Mouse (Mus musculus) kidney, postnatal 0 days (tissue): Measurements from ENCODE around the gene H6pd. TPM values are rescaled to one million over a fixed set of nuclear protein-coding genes. Genes with fewer than 3 reads are reported as not detected.

Source experiments
- ATAC-seq: fragments of 200-750 bp; cut with Nextera tagmentation; replicated peaks from 2 replicates; pipeline ENCODE4 v1.8.0; 2017; ENCODE audit warnings: low read depth, moderate number of reproducible peaks, moderate TSS enrichment, moderate library complexity; ENCODE audit not compliant: low FRiP score
- DNase-seq: peaks from one replicate; pipeline ENCODE4 v3.0.0-alpha.2; 2016; ENCODE audit warnings: low spot score
- H3K27ac ChIP-seq: fragments of 300-500 bp; sonication (generic); 2 replicates; pipeline ENCODE4 v1.5.1; 2014; ENCODE audit warnings: mild to moderate bottlenecking
- H3K27me3 ChIP-seq: fragments of 300-500 bp; sonication (generic); 2 replicates; pipeline ENCODE4 v1.6.1; 2014; ENCODE audit warnings: low read length, mixed read lengths; ENCODE audit not compliant: insufficient read depth
- H3K36me3 ChIP-seq: fragments of 300-500 bp; sonication (generic); 2 replicates; pipeline ENCODE4 v1.6.1; 2014; ENCODE audit warnings: low read length, mixed read lengths; ENCODE audit not compliant: insufficient read depth
- H3K4me1 ChIP-seq: fragments of 300-500 bp; sonication (generic); replicated peaks from 2 replicates; pipeline ENCODE4 v1.6.1; 2014; ENCODE audit warnings: antibody characterized with exemption, low read length, mixed read lengths; ENCODE audit not compliant: insufficient read depth
- H3K4me2 ChIP-seq: fragments of 300-500 bp; sonication (generic); 2 replicates; pipeline ENCODE4 v1.6.1; 2014; ENCODE audit warnings: mild to moderate bottlenecking, low read length, moderate library complexity, mixed read lengths
- H3K4me3 ChIP-seq: fragments of 300-500 bp; sonication (generic); replicated peaks from 2 replicates; pipeline ENCODE4 v1.5.1; 2014; ENCODE audit warnings: low read depth, low read length
- H3K9ac ChIP-seq: fragments of 300-500 bp; sonication (generic); 2 replicates; pipeline ENCODE4 v1.6.1; 2014; ENCODE audit warnings: low read depth, low read length
- H3K9me3 ChIP-seq: fragments of 300-500 bp; sonication (generic); replicated peaks from 2 replicates; pipeline ENCODE4 v1.6.1; 2016; ENCODE audit warnings: low read length, inconsistent platforms, mixed read lengths
- CTCF ChIP-seq: IDR thresholded peaks from 2 replicates; pipeline ENCODE4 v1.5.1; 2016; ENCODE audit warnings: antibody characterized with exemption, low read depth, mild to moderate bottlenecking, moderate library complexity
- WGBS: fragments of 180-500 bp; shearing (Covaris S2); extraction: QIAGEN DNeasy Blood & Tissue Kit; methylation state at CpG from one replicate; pipeline ENCODE4 v1.1.7; 2014; 5-methylcytosine and 5-hydroxymethylcytosine counted together
- polyA plus RNA-seq: library from polyadenylated mRNA; unstranded; fragments of >200 nt; fragmentation: Nextera tagmentation; extraction: Ambion mirVana; gene quantifications from 2 replicates; pipeline ENCODE4 v1.2.1, GENCODE M21; 2015

The H6pd gene
- polyA plus RNA-seq, 1 experiment from 2014 or later, result 27.8 TPM

DNA sequence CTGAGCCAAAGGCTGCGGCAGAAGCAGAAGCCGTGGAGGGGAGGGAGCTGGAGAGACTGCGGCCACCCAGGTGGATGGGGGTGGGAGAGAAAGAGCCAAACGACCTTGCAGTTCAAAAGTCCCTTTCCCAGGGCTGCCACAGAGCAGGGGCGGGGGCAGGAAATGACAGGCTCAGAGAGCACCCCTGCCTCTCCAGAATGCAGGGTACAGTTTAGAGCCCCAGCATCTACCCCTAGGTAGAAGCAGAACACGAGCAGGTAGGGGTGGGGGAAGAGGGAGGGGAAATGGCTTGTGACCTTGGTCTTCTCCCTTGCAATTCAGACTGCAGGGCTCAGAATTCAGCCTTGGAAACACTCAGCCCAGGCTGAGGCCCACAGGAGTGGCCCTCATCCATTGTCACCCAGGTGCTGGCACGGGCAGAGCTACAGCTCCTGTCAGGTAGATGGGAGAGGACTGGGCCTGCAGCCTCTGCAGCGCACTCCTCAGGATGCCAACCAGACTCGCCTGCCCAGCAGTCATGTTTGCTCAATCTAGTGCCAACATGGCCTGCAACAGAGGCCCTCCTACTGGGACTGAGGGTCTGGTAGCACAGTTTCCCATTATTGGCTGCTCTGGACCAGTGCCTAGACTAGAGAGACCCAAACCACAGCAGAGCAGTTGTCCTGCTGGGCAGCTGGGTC lies 17.7 kb downstream of the H6pd start:
- Histone ChIP-seq H3K27ac (peak overlapping the region; percentile 76), H3K4me1 (peaks cover 35% of the 10 kb centered on the region), H3K9ac (peak overlapping the region; percentile 50; the same call in 1 of the 2 replicates), H3K9me3 (no peaks in the 10 kb centered on the region), H3K36me3 (peaks cover 10% of the 10 kb centered on the region; the same call in 1 of the 2 replicates), H3K4me2 (peak overlapping the region; percentile 19; the same call in 1 of the 2 replicates), H3K4me3 (no peak overlapping the region), H3K27me3 (no peaks in the 10 kb centered on the region)
- DNase-seq (peak; percentile 57), ATAC-seq (peak; percentile 58; the same call in 1 of the 2 replicates)
- WGBS, result 31% methylated on average over 9 of the region's 9 CpGs
- TF ChIP-seq CTCF, result no peak

- no peaks in the 10 kb centered on the region for H3K9me3 ChIP-seq
- peak overlapping the region; percentile 76 for H3K27ac ChIP-seq
- no peaks in the 10 kb centered on the region for H3K27me3 ChIP-seq
- peak overlapping the region; percentile 19; the same call in 1 of the 2 replicates for H3K4me2 ChIP-seq
- H3K4me3 ChIP-seq, result no peak overlapping the region
- H3K36me3 ChIP-seq, result peaks cover 7% of the 10 kb centered on the region; the same call in 1 of the 2 replicates
- H3K4me1 ChIP-seq, result peaks cover 32% of the 10 kb centered on the region
- ATAC-seq, result peak; percentile 22; the same call in 1 of the 2 replicates
- TF ChIP-seq CTCF, result no peak
- WGBS, result 16% methylated on average over 8 of the region's 8 CpGs
- H3K9ac ChIP-seq, result peak overlapping the region; percentile 50; the same call in 1 of the 2 replicates
- DNase-seq, result no peak
These were observed 18.4 kb downstream of the H6pd start for GRCm38 (mm10) chr4:149990212-149990953.

- 2% methylated on average over 21 of the region's 21 CpGs for WGBS
- ATAC-seq (peak; percentile 88), DNase-seq (peak; percentile 94)
- Histone ChIP-seq H3K36me3 (no peaks in the 10 kb centered on the region), H3K9ac (0 out of 2 replicates have a peak overlapping the region, but pooled peaks have one; percentile 27), H3K4me2 (peak overlapping the region; percentile 54), H3K9me3 (no peaks in the 10 kb centered on the region), H3K27me3 (no peaks in the 10 kb centered on the region), H3K4me3 (no peak overlapping the region), H3K4me1 (peaks cover 32% of the 10 kb centered on the region), H3K27ac (peak overlapping the region; percentile 70)
- no peak for TF ChIP-seq CTCF
These were observed 19.8 kb downstream of the H6pd start for GRCm38 (mm10) chr4:149988931-149989556.

DNA sequence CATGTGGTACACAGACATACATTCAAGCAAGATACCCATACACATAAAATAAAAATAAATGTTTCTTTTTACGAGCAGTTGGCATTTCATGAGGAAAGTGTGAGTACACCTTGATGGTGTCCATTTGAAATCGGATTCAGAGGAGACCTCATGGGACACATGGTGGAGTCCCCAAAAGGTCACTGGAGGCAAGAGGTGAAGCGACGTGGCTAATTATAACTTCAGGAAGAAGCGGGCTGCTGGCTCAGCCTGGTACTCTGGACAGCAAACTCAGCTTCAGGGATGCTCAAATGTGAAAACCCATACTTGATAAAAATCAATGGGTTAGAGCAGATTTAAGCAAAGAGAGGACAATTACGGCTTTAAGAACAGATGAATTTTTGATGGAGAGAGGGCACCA lies 20.5 kb downstream of the H6pd start:
- H3K27ac ChIP-seq, result no peak overlapping the region
- H3K4me2 ChIP-seq, result peak overlapping the region; percentile 54
- ATAC-seq (no peak), DNase-seq (no peak)
- no peak overlapping the region for H3K4me3 ChIP-seq
- no peaks in the 10 kb centered on the region for H3K9me3 ChIP-seq
- WGBS, result 74% methylated on average over 6 of the region's 6 CpGs
- H3K9ac ChIP-seq, result no peak overlapping the region
- H3K4me1 ChIP-seq, result peaks cover 32% of the 10 kb centered on the region
- peaks cover 4% of the 10 kb centered on the region; the same call in 1 of the 2 replicates for H3K36me3 ChIP-seq
- no peak for TF ChIP-seq CTCF
- no peaks in the 10 kb centered on the region for H3K27me3 ChIP-seq

DNA sequence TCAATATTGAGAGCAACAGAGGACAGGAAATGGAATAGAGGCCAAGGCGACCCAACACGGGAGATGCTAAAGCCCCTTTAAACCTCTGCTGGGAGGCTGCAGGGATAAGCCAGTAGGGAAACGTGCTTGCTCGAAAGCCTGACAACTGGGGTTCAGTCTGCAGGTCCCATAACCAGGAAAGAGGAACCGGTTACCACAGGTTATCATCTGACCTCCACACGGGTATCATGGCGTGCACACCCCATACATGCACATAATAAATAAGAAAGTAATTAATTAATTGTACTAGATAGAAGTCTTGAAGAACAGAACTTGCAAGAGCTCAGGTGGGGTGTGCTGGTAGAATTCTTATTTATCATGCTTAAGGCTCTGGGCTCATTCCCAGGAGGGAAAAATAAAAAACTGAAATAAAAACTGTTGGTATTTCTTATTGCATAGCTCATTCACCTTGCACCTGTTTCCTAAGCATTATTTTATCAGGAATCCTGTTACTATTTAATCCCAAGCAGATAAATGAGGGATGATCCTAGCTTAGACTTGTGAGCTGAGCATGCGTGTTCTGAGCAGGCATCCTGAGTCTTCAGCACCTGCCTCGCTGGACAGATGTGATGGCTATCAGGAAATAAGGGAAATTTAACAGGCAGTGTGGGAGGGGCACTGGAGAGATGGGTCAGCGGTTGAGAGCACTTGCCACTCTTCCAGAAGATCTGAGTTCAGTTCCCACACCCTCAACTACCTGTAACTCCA lies 22.0 kb downstream of the H6pd start:
- H3K4me2 ChIP-seq, result no peak overlapping the region
- WGBS, result 74% methylated on average over 10 of the region's 10 CpGs
- no peak overlapping the region for H3K9ac ChIP-seq
- no peak overlapping the region for H3K27ac ChIP-seq
- peaks cover 32% of the 10 kb centered on the region for H3K4me1 ChIP-seq
- no peak overlapping the region for H3K4me3 ChIP-seq
- TF ChIP-seq CTCF, result no peak
- no peaks in the 10 kb centered on the region for H3K9me3 ChIP-seq
- peaks cover 13% of the 10 kb centered on the region; the same call in 1 of the 2 replicates for H3K36me3 ChIP-seq
- no peak for ATAC-seq
- DNase-seq, result no peak
- no peaks in the 10 kb centered on the region for H3K27me3 ChIP-seq
